ENCODE assay signal across 8 mouse cellular contexts in the genomic region with DNA sequence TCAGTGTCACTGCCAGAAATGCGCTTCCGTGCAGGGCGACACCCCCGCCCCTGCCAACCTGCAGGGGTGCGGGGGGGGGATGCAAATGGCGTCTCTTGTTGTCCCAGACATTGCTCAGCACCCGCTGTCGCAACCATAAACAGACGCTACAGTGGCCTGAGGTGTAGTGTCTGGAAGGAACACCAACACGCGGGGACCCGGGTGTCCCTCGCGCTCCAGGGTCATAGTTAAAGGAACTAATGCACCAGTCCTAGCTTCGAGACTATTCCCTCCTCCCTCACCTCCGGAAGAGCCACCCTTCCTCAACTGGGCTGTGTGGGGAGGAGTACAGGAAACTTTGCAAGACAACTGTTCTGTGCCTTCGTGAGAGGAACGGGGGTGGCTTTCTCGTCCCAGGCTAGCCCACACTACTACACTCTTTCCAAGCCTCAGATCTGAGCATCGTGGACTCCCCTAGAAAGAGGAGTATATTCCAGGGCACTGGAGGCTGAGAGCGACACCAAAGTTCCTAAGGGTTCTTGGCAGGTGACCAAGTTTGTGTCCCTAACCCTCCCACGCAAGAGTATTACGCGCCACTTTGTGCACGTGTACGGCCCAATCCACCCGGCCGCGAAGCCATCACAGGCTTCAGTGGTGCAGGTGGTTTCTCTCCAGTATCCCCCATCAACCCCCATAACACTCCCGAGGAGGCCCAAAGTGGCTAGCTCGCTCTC. TPM values are rescaled to one million over a fixed set of nuclear protein-coding genes. Genes with fewer than 3 reads are reported as not detected.
DNase-seq lines count a peak whose midpoint lies in the region; ATAC-seq and TF ChIP-seq lines count a peak whose summit lies in the region.

No protein-coding gene starts in this region.

- H3K79me2 ChIP-seq in heart, adult 2 months (replicated peaks; ENCODE audit: control insufficient read depth, insufficient read depth, low read length): no peaks in the 10 kb centered on the region

- 0 out of 2 replicates have a peak, but pooled peaks have one; percentile 3 for ATAC-seq in cerebellum, adult (ENCODE audit: insufficient number of reproducible peaks, low FRiP score, low TSS enrichment)
- ATAC-seq in lung, embryonic 15.5 days (ENCODE audit: borderline replicate concordance, extremely low read depth, low FRiP score, low TSS enrichment): 0 out of 2 replicates have a peak, but pooled peaks have one; percentile 2
- ATAC-seq in neutrophil, adult 5-6 weeks (ENCODE audit: extremely low read depth, insufficient number of reproducible peaks, low FRiP score, poor library complexity, severe bottlenecking): peak; percentile 51

- TF ChIP-seq EP300 in heart, adult 2 months (IDR thresholded peaks at IDR 0.05; ENCODE audit: insufficient read depth, low read depth, low read length): no peak

- H3K9ac ChIP-seq in heart, adult 2 months (ENCODE audit: low read depth, low read length): peak overlapping the region; percentile 90
- peak overlapping the region; percentile 8; the same call in 1 of the 2 replicates for H3K9ac ChIP-seq in lung, embryonic 15.5 days

- no peaks in the 10 kb centered on the region for H3K36me3 ChIP-seq in heart, adult 2 months (ENCODE audit: control insufficient read depth, insufficient read depth, low read length)
- no peaks in the 10 kb centered on the region for H3K36me3 ChIP-seq in kidney, adult 2 months (ENCODE audit: control insufficient read depth, insufficient read depth, low read length)
- no peaks in the 10 kb centered on the region for H3K36me3 ChIP-seq in lung, embryonic 15.5 days

- peak; percentile 81 for TF ChIP-seq POLR2A in heart, adult 2 months (IDR thresholded peaks at IDR 0.05; ENCODE audit: insufficient read depth, low read depth, low read length)
- TF ChIP-seq POLR2A in kidney, adult 2 months (IDR thresholded peaks at IDR 0.05; ENCODE audit: low read depth, low read length): no peak

- no peak for TF ChIP-seq CTCF in heart, adult 2 months (IDR thresholded peaks at IDR 0.05)
- no peak for TF ChIP-seq CTCF in kidney, adult 2 months (conservative IDR thresholded peaks at IDR 0.05; ENCODE audit: insufficient read depth, insufficient read length, low read depth, low read length)

- no peak for DNase-seq in cerebellum, adult 18-20 months
- peak; percentile 26 for DNase-seq in R1 (ENCODE audit: low read depth, low spot score)
- peak; percentile 76 to 78 for DNase-seq in heart, adult 2 months
- peak; percentile 68 for DNase-seq in kidney, adult 2 months
- no peak for DNase-seq in ovary, postnatal 36 days (ENCODE audit: low spot score)

- H3K27me3 ChIP-seq in heart, adult 2 months (ENCODE audit: control insufficient read depth, insufficient read depth, low read length): no peaks in the 10 kb centered on the region
- H3K27me3 ChIP-seq in kidney, adult 2 months (replicated peaks; ENCODE audit: control insufficient read depth, insufficient read depth, low read length): no peaks in the 10 kb centered on the region
- peaks cover 61% of the 10 kb centered on the region for H3K27me3 ChIP-seq in lung, embryonic 15.5 days

- H3K27ac ChIP-seq in heart, adult 2 months: peak overlapping the region; percentile 87
- H3K27ac ChIP-seq in kidney, adult 2 months (ENCODE audit: insufficient read depth, low read depth, low read length): peak overlapping the region; percentile 68
- peak overlapping the region; percentile 93 for H3K27ac ChIP-seq in lung, embryonic 15.5 days

- 9% methylated on average over 31 of the region's 31 CpGs for WGBS in heart, adult 2 months
- 10% methylated on average over 30 of the region's 31 CpGs for WGBS in kidney, adult 2 months
- 3% methylated on average over 31 of the region's 31 CpGs for WGBS in lung, embryonic 15.5 days

- H3K9me3 ChIP-seq in lung, embryonic 15.5 days: no peaks in the 10 kb centered on the region

- H3K4me3 ChIP-seq in heart, adult 2 months: peak overlapping the region; percentile 41
- peak overlapping the region; percentile 58 for H3K4me3 ChIP-seq in kidney, adult 2 months (ENCODE audit: insufficient read depth, low read depth, low read length)
- H3K4me3 ChIP-seq in lung, embryonic 15.5 days: peak overlapping the region; percentile 51

- H3K4me2 ChIP-seq in lung, embryonic 15.5 days: peak overlapping the region; percentile 67

- intact Hi-C loops in heart, adult 2 months (cut with DNase I): loop anchor here (2.0 to 10.0 kb wide), 4 partner anchors 80 to 354 kb away; no protein-coding TSS in a partner anchor

- peaks cover 4% of the 10 kb centered on the region for H3K4me1 ChIP-seq in heart, adult 2 months (ENCODE audit: control insufficient read depth, insufficient read depth, low read length)
- no peaks in the 10 kb centered on the region for H3K4me1 ChIP-seq in kidney, adult 2 months (ENCODE audit: control insufficient read depth, insufficient read depth, low read length)
- peaks cover 31% of the 10 kb centered on the region for H3K4me1 ChIP-seq in lung, embryonic 15.5 days

RNA-seq across cellular contexts. Expression of a gene that starts 1.2 kb away (rescaled TPM):
- total RNA-seq in heart, adult 2 months (2021): 10 to 100 TPM; 18.0 to 22.4 TPM
- 11.2 and 15.3 TPM in 2 replicates for polyA plus RNA-seq in heart, adult 2 months (2012; rRNA removed)
- polyA plus RNA-seq in kidney, adult 2 months (2012; rRNA removed): 5.7 and 6.4 TPM in 2 replicates
- 20.1 and 20.8 TPM in 2 replicates for polyA plus RNA-seq in lung, embryonic 15.5 days (2015; fragmentation: Nextera tagmentation; extraction: Ambion mirVana)
- 48.4 and 53.0 TPM in 2 replicates for total RNA-seq in neutrophil, adult 5-6 weeks (2017)

Comparison
In these comparisons a context has a peak if more than half of its experiments do, and no peak if none do; other contexts are left out.
1. DNase-seq: peak in R1 (single experiment), heart, adult 2 months (2 of 2) and kidney, adult 2 months (single experiment); none in cerebellum, adult 18-20 months (0 of 2) and ovary, postnatal 36 days (single experiment).
2. Peak in every context shown above with its lines, with median percentiles within 50 percentile points of each other: ATAC-seq, H3K27ac ChIP-seq and H3K4me3 ChIP-seq.